Mouse (Mus musculus): ENCODE data around the gene Hist2h3c1. TPM values are rescaled to one million over a fixed set of nuclear protein-coding genes. Genes with fewer than 3 reads are reported as not detected.
"Not testable (repeated sequence)": the region's sequence is repeated elsewhere in the genome, so short reads cannot be mapped to it uniquely, and the experiment has no call there.

Gene Hist2h3c1
- polyA plus RNA-seq, 1 experiment from 2014 or later, result 0.64 TPM

- peak; percentile 33 for DNase-seq (ENCODE audit: low spot score)
These were observed 11.6 kb upstream of the Hist2h3c1 start for GRCm38 (mm10) chr3:96234914-96235313.

- no peak for DNase-seq (ENCODE audit: low spot score)
These were observed 10.6 kb upstream of the Hist2h3c1 start for GRCm38 (mm10) chr3:96235836-96236235.

GRCm38 (mm10) chr3:96236834-96237334 lies 9.6 kb upstream of the Hist2h3c1 start:
- DNase-seq (ENCODE audit: low spot score), result no peak

GRCm38 (mm10) chr3:96237335-96237903 lies 9.1 kb upstream of the Hist2h3c1 start:
- DNase-seq (ENCODE audit: low spot score), result peak; percentile 31

GRCm38 (mm10) chr3:96237904-96238511 lies 8.5 kb upstream of the Hist2h3c1 start:
- peak; percentile 51 for DNase-seq (ENCODE audit: low spot score)

GRCm38 (mm10) chr3:96238954-96239793 lies 7.3 kb upstream of the Hist2h3c1 start, which contains the start of gene Hist2h3c2:
Gene Hist2h3c2 (minus strand): TSS chr3:96239127.
- not testable (repeated sequence) for DNase-seq (ENCODE audit: low spot score)

- peak; percentile 63 for DNase-seq (ENCODE audit: low spot score)
These were observed 6.3 kb upstream of the Hist2h3c1 start, which contains the start of gene Hist2h2aa2 for GRCm38 (mm10) chr3:96239949-96240798. Gene Hist2h2aa2 (minus strand): TSS chr3:96240276.

- DNase-seq (ENCODE audit: low spot score), result no peak
These were observed 5.7 kb upstream of the Hist2h3c1 start for GRCm38 (mm10) chr3:96240799-96241197.

- no peak for DNase-seq (ENCODE audit: low spot score)
These were observed 2.4 kb upstream of the Hist2h3c1 start for GRCm38 (mm10) chr3:96243921-96244572.

- peak; percentile 82 for DNase-seq (ENCODE audit: low spot score)
These were observed 1.2 kb upstream of the Hist2h3c1 start, which contains the start of gene Hist2h2aa1 for GRCm38 (mm10) chr3:96245003-96245886. Gene Hist2h2aa1 (plus strand): TSS chr3:96245497.

GRCm38 (mm10) chr3:96246018-96246417 lies 467 bp upstream of the Hist2h3c1 start:
- not testable (repeated sequence) for DNase-seq (ENCODE audit: low spot score)

- peak; percentile 34 for DNase-seq (ENCODE audit: low spot score)
These were observed 1.1 kb downstream of the Hist2h3c1 start for GRCm38 (mm10) chr3:96247356-96248140.

- DNase-seq (ENCODE audit: low spot score), result no peak
These were observed 1.9 kb downstream of the Hist2h3c1 start for GRCm38 (mm10) chr3:96248141-96249033.

GRCm38 (mm10) chr3:96249034-96249345 lies 2.5 kb downstream of the Hist2h3c1 start:
- DNase-seq (ENCODE audit: low spot score), result peak; percentile 40

GRCm38 (mm10) chr3:96250890-96251289 lies 4.4 kb downstream of the Hist2h3c1 start:
- DNase-seq (ENCODE audit: low spot score), result no peak

GRCm38 (mm10) chr3:96251787-96252186 lies 5.3 kb downstream of the Hist2h3c1 start:
- DNase-seq (ENCODE audit: low spot score), result no peak

GRCm38 (mm10) chr3:96254683-96255355 lies 8.3 kb downstream of the Hist2h3c1 start:
- DNase-seq (ENCODE audit: low spot score), result no peak
